Mouse (Mus musculus) T-helper 2 cell (primary cell): Measurements from ENCODE around the gene Srf.

ENCODE experiments used
- in situ Hi-C: fragments of 300-600 bp; cut with MboI, MseI; formaldehyde crosslinking; loops from one replicate; pipeline ENCODE4 v1.15.1; 2025; ENCODE audit warnings: high pct_unique_total_duplicates

Srf gene

DNA sequence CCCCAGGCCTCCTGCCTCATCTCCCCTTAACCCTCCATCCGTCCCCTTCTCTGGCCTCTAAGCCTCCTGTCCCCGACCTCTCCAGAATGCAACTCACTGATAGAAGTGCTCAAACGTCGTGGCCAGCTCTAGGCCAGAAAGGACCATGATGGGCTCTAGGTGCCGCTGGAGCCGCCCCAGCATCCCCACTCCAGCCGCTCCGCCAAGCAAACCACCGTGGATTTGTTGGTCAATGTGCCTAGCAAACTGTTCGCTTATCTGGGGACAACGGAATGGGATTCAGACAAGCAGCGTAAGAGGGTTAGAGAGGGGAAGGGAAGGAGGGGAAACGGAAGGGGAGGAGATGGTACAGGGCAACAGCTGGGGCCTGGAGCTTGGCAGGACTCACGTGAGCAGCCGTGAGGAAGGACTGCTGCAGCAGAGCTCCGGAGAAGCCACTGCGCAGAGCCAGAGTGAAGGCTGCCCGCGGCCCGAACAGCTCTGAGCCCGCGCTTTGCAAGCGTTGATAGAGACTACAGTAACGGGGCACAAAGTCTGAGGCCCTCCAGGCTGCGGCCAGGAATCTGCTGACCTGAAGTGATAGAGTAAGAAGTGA, 35.5 kb downstream of the Srf start:
- in situ Hi-C loops: no loop called here

DNA sequence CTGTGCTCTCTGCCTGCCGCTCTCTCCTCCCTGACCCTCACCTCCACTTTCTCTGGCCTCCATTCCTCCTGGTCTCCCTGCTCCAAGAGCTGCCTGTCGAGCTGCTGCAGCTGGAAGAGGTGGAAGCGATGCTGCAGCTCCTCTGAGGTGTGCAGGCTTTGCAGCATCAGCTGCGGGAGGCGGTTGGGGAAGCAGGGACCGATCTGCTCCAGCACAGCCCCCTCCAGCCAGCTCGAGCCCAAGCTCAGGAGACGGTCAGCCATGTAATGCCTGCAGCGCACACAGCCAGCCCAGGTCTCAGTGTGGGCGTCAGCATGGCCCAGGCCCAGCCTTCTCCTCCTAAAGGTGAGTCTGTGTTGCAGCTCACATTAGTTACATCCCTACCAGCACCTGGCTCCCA, 36.0 kb downstream of the Srf start:
- in situ Hi-C loops: no loop called here

DNA sequence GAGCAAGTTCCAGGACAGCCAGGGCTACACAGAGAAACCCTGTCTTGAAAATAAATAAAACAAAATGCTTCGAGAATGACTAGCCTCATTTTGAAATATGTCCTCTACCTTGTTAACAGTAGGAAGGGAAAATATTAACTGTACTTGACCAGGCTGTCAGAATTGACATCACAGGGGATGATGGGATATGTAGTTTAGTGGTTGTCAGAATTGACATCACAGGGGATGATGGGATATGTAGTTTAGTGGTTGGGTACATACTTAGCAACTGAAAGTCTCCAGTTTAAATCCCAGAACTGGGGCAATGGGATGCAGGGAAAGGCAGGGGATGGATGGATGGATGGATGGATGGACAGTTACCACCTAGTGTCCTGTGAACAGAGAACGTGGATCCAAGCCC, 42.6 kb downstream of the Srf start:
- in situ Hi-C loops: no loop called here

DNA sequence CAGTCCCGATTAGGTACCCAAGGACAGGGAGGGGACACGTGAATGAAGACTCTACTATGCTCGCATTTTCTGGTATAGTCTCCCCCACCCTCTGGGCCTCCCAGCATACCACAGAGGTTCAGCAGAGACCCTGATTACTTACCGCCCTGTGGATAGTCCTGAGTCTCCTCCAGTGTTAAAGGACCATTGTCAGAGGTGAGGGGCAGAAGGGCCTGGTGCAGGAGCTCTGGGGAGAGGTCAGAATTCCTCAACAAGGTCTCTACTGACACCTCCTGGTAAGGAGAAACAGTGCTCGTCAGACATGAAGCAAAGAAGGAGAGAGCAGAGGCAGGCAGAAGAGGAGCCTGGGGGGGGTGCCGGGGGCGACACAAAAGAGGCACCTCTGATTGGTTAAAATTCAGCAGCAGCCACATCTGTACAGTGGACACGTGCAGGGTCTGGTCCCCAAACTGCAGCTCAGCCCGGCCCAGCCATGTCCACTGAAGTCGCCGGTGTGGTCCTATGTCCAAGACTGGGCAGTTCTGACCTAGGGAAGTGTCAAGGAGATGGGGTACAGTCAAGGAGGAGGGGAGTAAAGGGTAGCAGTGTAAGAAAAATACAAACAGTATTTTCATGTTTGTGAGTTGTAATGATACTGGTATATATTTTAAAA, 44.8 kb downstream of the Srf start:
- in situ Hi-C loops: no loop called here

DNA sequence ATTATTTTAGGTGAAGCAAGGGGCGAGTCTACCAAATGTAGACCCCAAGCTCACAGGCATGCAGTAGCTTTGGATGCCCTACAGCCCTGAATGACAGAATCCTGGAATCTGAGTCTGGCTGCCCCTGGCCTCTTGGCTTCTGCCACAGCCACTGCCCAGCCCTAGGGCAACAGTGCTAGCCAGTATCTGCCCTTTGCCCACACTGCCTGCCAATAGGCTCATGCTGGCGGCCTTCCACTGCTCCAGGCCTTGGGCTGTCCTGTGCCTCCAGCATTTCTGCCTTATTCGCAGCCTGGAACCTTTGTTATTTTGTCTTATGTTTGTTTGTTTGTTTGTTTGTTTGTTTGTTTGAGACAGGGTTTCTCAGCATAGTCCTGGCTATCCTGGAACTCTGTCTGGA, 50.4 kb downstream of the Srf start:
- in situ Hi-C loops: loop anchor here (5.0 kb wide), 2 partner anchors 37 to 68 kb away; partner anchors contain the start of gene Slc22a7

DNA sequence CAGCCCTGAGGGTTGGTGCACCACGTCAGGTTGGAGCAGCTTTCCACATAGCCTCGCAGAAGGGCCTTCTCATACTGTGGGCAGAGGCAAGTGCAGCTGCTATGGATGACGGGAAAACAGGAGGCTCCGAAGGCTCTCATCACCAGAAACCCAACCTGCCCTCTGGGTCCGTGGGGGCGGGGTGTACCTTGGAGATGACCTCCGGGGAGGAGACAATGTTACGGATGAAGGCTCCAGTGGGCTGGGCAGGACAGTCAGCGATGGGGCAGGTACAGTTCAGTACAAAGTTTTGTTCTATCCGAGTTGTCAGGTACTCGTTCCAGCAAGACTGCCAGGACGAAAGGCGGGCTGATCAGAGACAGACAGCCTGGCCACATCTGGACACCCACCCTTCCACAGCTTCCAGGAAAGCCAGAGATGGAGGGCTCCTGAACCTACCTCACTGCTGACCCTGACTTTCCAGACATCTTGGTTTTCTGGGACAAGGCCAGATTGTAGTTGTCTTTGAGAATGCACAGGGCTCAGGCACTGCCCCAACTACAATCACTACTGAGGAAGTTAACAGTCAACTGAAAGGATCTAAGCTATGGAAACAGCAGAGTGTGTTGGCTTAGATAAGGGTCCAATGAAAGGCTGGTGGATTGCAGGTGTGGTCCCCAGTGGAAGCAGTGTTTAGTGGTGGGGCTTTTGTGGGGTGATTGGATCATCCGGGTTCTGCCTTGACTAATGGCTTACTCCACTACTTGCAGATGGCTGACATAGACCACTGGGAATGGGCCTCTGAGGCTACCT, 51.9 kb downstream of the Srf start:
- in situ Hi-C loops: no loop called here

DNA sequence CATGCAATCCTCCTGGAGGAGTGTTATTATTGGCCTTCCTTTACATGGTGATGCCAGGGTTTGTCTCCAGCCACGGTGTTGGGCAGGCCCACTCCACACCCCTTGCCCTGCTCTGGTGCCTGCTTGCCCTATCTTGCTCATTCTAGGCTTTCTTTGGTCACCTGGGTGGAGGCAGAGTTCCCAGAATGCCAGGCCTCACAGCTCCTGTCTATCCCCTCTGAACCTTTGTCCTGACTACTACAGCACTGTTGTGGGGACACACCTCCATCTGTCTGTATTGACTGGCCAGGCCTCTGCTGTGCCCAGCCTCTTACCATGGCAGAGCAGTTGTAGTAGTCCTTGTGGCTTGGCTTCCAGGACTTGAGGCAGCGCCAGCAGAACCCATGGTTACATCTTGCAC, 53.2 kb downstream of the Srf start:
- in situ Hi-C loops: no loop called here
